Mouse (Mus musculus) forebrain, embryonic 12.5 days (tissue): ENCODE results near the gene Gmpr. TPM values are rescaled to one million over a fixed set of nuclear protein-coding genes. Genes with fewer than 3 reads are reported as not detected.

Experiments used
- ATAC-seq: fragments of 200-750 bp; cut with Nextera tagmentation; 2 replicates; pipeline ENCODE4 v1.8.0; 2017; ENCODE audit warnings: moderate TSS enrichment; ENCODE audit not compliant: low FRiP score
- H3K27ac ChIP-seq: fragments of 300-500 bp; sonication (generic); 2 replicates; pipeline ENCODE4 v1.5.1; 2016; ENCODE audit warnings: mild to moderate bottlenecking
- H3K27me3 ChIP-seq: fragments of 300-500 bp; sonication (generic); 2 replicates; pipeline ENCODE4 v1.6.1; 2016; ENCODE audit warnings: mild to moderate bottlenecking
- H3K36me3 ChIP-seq: fragments of 300-500 bp; sonication (generic); replicated peaks from 2 replicates; pipeline ENCODE4 v1.6.1; 2016; ENCODE audit warnings: mild to moderate bottlenecking
- H3K4me1 ChIP-seq: fragments of 300-500 bp; sonication (generic); 2 replicates; pipeline ENCODE4 v1.6.1; 2016
- H3K4me2 ChIP-seq: fragments of 300-500 bp; sonication (generic); 2 replicates; pipeline ENCODE4 v1.6.1; 2016; ENCODE audit warnings: mild to moderate bottlenecking, moderate library complexity
- H3K4me3 ChIP-seq: fragments of 300-500 bp; sonication (generic); replicated peaks from 2 replicates; pipeline ENCODE4 v1.5.1; 2016; ENCODE audit warnings: mild to moderate bottlenecking
- H3K9ac ChIP-seq: fragments of 300-500 bp; sonication (generic); 2 replicates; pipeline ENCODE4 v1.6.1; 2016; ENCODE audit warnings: mild to moderate bottlenecking
- H3K9me3 ChIP-seq: fragments of 300-500 bp; sonication (generic); 2 replicates; pipeline ENCODE4 v1.6.1; 2016
- WGBS: fragments of 180-500 bp; shearing (Covaris S2); methylation state at CpG from one replicate; pipeline ENCODE4 v1.1.7; 2016; 5-methylcytosine and 5-hydroxymethylcytosine counted together
- polyA plus RNA-seq: library from polyadenylated mRNA; unstranded; fragments of >200 nt; fragmentation: Nextera tagmentation; extraction: Ambion mirVana; gene quantifications from 2 replicates; pipeline ENCODE4 v1.2.1, GENCODE M21; 2016

Gmpr gene
- polyA plus RNA-seq, 1 experiment from 2014 or later: 14.4 TPM

DNA sequence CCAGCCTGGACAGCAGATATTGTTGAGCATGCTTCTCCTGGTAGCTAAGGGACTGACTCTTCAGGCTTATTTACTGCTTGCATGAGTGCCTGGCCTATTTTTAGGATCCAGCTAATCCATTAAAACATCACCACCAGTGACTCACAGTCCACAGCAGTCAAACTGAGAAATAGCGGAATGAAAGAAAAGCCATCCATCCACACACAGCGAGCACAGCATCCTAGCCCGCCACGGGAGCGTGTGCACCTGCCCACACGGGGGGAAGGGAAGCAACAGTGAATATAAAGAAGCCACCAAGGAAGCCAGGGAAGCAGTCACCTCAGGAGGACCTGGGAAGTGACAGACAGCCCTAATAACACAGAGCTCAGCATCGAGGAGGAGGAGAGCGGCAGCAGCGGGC is 54.8 kb downstream of the Gmpr start:
- peaks cover 10% of the 10 kb centered on the region for H3K4me1 ChIP-seq
- ATAC-seq: no peak
- H3K27me3 ChIP-seq: no peaks in the 10 kb centered on the region
- no peak overlapping the region for H3K4me3 ChIP-seq
- no peak overlapping the region for H3K4me2 ChIP-seq
- 0 out of 2 replicates have a peak, but pooled peaks cover 7% of the 10 kb centered on the region for H3K36me3 ChIP-seq
- 89% methylated on average over 9 of the region's 9 CpGs for WGBS
- H3K9ac ChIP-seq: no peak overlapping the region
- no peaks in the 10 kb centered on the region for H3K9me3 ChIP-seq
- H3K27ac ChIP-seq: no peak overlapping the region

GRCm38 (mm10) chr13:45564946-45565345 is 57.7 kb downstream of the Gmpr start:
- 77% methylated on average over 4 of the region's 4 CpGs for WGBS
- peaks cover 5% of the 10 kb centered on the region; the same call in 1 of the 2 replicates for H3K4me1 ChIP-seq
- no peak for ATAC-seq
- H3K9ac ChIP-seq: no peak overlapping the region
- 0 out of 2 replicates have a peak, but pooled peaks cover 7% of the 10 kb centered on the region for H3K36me3 ChIP-seq
- no peak overlapping the region for H3K4me2 ChIP-seq
- H3K9me3 ChIP-seq: no peaks in the 10 kb centered on the region
- no peak overlapping the region for H3K27ac ChIP-seq
- no peaks in the 10 kb centered on the region for H3K27me3 ChIP-seq
- no peak overlapping the region for H3K4me3 ChIP-seq

DNA sequence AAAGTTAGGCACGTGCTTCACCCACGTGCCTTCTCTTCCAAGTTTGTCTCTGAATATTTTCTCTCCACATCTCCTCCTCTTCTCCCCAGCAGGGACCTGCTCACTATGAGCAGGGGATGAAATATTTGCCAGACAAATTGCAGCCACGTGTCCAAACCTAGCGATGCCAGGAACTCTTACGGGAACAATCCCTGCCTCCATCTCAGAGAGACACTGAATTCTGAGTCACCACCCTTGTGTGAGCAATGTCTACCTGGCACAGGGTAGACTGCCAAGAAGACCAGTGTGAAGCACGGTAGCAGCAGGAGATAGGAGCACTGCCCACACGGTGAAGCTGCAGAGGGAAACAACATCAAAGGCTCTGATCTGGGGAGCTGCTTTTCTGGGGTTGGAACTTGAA is 62.7 kb downstream of the Gmpr start:
- 86% methylated on average over 7 of the region's 7 CpGs for WGBS
- H3K9ac ChIP-seq: no peak overlapping the region

DNA sequence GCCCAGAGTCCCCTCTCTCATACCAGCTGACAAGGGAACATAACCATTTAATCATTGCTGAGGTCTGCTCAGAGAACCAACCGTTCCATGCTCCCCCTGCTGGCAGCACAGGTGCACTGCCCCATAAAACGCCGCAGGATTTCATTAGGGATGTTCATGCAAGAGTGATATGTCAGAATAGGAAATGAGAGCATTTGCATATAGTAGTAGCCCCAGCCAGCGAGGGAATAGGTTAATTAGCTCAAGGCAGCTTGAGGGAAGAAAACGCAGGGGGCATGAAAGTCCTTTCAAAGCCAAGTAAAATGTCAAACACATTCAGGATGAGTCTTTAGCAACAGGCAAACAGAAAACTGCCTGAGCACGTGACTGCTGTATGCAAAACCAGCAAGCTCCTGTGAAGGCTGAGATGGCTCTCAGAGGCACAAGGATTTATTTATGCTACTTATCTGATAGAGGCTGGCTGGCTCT is 64.6 kb downstream of the Gmpr start:
- H3K4me2 ChIP-seq: peak overlapping the region; percentile 19

More for the DNA sequence above, 62.7 kb downstream of the Gmpr start:
- H3K4me2 ChIP-seq: no peak overlapping the region
- no peak overlapping the region for H3K27ac ChIP-seq
- H3K4me1 ChIP-seq: peaks cover 8% of the 10 kb centered on the region; the same call in 1 of the 2 replicates
- ATAC-seq: no peak
- no peaks in the 10 kb centered on the region for H3K27me3 ChIP-seq
- H3K9me3 ChIP-seq: no peaks in the 10 kb centered on the region
- H3K36me3 ChIP-seq: 0 out of 2 replicates have a peak, but pooled peaks cover 7% of the 10 kb centered on the region
- H3K4me3 ChIP-seq: no peak overlapping the region

DNA sequence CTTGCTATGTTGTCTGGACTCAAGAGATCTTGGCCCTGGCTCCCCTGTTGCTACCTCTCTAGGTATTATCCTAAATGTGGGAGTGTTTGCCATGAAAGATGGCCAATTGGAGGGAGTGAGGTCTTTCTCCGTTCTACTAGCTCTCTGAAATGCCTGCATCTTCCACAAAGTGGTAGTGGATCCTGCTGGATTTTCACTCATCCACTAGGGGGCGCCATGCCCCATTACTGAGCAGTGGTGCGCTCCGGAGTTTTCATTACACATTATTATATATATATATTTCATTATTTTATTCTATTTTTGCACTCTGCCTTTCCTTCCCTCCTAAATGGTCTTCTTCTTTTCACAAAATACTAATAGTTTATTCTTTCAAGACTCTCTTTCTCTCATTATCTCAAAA is 65.5 kb downstream of the Gmpr start:
- Histone ChIP-seq H3K4me2 (no peak overlapping the region), H3K9ac (no peak overlapping the region)
- WGBS: 29% methylated on average over 4 of the region's 4 CpGs

More for the DNA sequence above, 64.6 kb downstream of the Gmpr start:
- H3K4me1 ChIP-seq: peaks cover 8% of the 10 kb centered on the region; the same call in 1 of the 2 replicates
- no peaks in the 10 kb centered on the region for H3K9me3 ChIP-seq
- 0 out of 2 replicates have a peak, but pooled peaks cover 2% of the 10 kb centered on the region for H3K36me3 ChIP-seq
- no peak overlapping the region for H3K27ac ChIP-seq
- H3K27me3 ChIP-seq: no peaks in the 10 kb centered on the region
- no peak overlapping the region for H3K9ac ChIP-seq
- ATAC-seq: peak; percentile 79
- WGBS: under 1% methylated on average over 6 of the region's 6 CpGs
- H3K4me3 ChIP-seq: no peak overlapping the region

DNA sequence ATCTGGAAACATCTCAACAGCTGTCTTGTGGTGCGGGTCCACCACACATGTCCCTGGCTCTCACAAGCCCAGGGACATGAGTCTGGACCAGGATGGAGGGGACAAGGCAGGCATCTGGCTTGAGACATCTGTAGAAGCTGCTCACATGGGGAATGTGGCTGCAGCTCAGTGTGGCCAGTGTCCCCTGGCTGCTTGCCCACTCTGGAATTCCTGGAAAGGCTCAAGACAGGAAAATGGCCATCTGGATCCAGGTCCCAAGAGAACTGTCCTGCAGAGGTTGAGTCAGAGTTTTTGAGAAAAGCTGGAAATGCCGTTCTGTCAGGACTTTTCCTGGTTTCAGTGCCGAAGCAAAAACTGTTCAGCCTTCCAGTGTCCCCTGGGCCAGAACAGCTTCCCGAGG is 68.9 kb downstream of the Gmpr start:
- Histone ChIP-seq H3K9me3 (no peaks in the 10 kb centered on the region), H3K36me3 (no peaks in the 10 kb centered on the region), H3K4me2 (no peak overlapping the region), H3K4me3 (no peak overlapping the region), H3K27ac (no peak overlapping the region), H3K27me3 (no peaks in the 10 kb centered on the region), H3K4me1 (peaks cover 8% of the 10 kb centered on the region; the same call in 1 of the 2 replicates), H3K9ac (no peak overlapping the region)
- WGBS: 91% methylated on average over 4 of the region's 4 CpGs
- no peak for ATAC-seq

More for the DNA sequence above, 65.5 kb downstream of the Gmpr start:
- peaks cover 8% of the 10 kb centered on the region; the same call in 1 of the 2 replicates for H3K4me1 ChIP-seq
- no peak for ATAC-seq
- H3K27ac ChIP-seq: no peak overlapping the region
- no peaks in the 10 kb centered on the region for H3K27me3 ChIP-seq
- H3K36me3 ChIP-seq: no peaks in the 10 kb centered on the region
- H3K4me3 ChIP-seq: no peak overlapping the region
- no peaks in the 10 kb centered on the region for H3K9me3 ChIP-seq

DNA sequence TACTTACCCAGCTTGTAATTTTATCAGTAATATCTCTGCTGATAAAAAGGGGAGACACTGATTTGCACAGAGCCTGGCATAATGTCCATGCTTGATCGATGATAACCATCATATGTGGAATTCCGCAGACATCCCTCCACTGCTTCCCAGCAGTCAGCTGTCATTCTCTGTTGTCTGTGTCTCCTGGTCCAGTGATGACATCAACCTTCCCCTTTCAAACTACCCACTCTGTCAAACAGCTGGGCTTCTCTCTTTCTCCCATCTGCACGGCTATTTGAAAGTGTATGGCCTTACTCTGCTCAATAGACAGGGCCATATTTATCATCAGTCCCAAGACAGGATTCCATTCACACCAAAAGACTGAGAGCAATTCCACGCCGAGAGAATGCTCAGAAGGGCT is 70.1 kb downstream of the Gmpr start:
- no peaks in the 10 kb centered on the region for H3K36me3 ChIP-seq
- H3K4me1 ChIP-seq: no peaks in the 10 kb centered on the region
- H3K9ac ChIP-seq: no peak overlapping the region
- H3K27ac ChIP-seq: no peak overlapping the region
- H3K9me3 ChIP-seq: no peaks in the 10 kb centered on the region
- H3K4me2 ChIP-seq: no peak overlapping the region
- H3K4me3 ChIP-seq: no peak overlapping the region
- WGBS: 70% methylated on average over 5 of the region's 5 CpGs
- ATAC-seq: no peak
- H3K27me3 ChIP-seq: no peaks in the 10 kb centered on the region

DNA sequence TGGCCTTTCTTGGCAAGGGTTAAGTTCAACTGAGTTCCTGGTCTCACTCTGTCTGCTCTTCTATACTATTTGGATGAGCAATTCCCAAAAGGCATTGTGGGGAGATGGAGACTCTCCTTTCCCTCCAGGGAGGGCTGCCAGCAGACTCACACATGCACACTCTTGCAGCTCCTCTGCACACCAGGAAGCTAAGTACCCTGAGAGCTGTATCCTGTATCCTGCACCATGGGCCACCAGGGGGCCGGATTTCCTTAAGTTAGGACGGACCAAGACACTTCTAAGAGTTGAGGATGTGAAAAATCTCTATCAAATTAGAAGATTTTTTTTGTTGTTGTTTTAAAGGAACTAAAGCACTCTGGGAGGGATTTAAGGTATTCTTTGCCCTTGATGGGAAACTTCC is 70.5 kb downstream of the Gmpr start:
- Histone ChIP-seq H3K9me3 (no peaks in the 10 kb centered on the region), H3K4me1 (no peaks in the 10 kb centered on the region), H3K9ac (no peak overlapping the region), H3K4me2 (no peak overlapping the region), H3K4me3 (no peak overlapping the region), H3K27me3 (no peaks in the 10 kb centered on the region), H3K36me3 (no peaks in the 10 kb centered on the region), H3K27ac (no peak overlapping the region)
- no peak for ATAC-seq
- 47% methylated on average over 2 of the region's 2 CpGs for WGBS

GRCm38 (mm10) chr13:45579751-45580150 is 72.5 kb downstream of the Gmpr start:
- no peak overlapping the region for H3K4me2 ChIP-seq
- no peak overlapping the region for H3K4me3 ChIP-seq
- no peak for ATAC-seq
- 95% methylated on average over 3 of the region's 3 CpGs for WGBS
- no peaks in the 10 kb centered on the region for H3K36me3 ChIP-seq
- no peaks in the 10 kb centered on the region for H3K4me1 ChIP-seq
- H3K9me3 ChIP-seq: no peaks in the 10 kb centered on the region
- H3K27me3 ChIP-seq: no peaks in the 10 kb centered on the region
- H3K27ac ChIP-seq: no peak overlapping the region
- no peak overlapping the region for H3K9ac ChIP-seq

DNA sequence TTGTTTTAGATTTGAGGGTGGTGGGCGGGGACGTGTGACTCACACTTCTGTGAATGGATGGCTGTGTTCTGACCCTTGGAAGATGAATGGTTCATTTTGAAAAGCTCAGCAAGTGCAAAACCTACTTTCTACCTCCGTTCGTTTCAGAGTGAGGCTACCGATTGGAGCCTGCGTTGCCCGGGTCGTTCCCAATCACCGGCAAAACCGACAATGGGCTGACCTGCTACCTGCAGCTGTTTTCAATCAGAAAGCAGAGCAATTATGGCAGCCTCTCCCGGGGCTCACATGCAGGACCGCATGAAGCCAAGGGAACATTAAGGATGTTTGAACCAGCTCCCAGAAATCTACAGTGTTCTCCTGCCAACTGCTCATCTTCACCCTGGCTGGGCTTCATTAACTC is 75.0 kb downstream of the Gmpr start:
- 73% methylated on average over 12 of the region's 12 CpGs for WGBS
- ATAC-seq: no peak
- H3K4me3 ChIP-seq: no peak overlapping the region

GRCm38 (mm10) chr13:45583061-45583460 is 75.8 kb downstream of the Gmpr start:
- no peak for ATAC-seq
- Histone ChIP-seq H3K36me3 (no peaks in the 10 kb centered on the region), H3K27ac (no peak overlapping the region), H3K4me3 (no peak overlapping the region), H3K9ac (no peak overlapping the region), H3K4me1 (no peaks in the 10 kb centered on the region), H3K27me3 (no peaks in the 10 kb centered on the region), H3K4me2 (no peak overlapping the region), H3K9me3 (no peaks in the 10 kb centered on the region)
- WGBS: 88% methylated on average over 5 of the region's 5 CpGs

More for the DNA sequence above, 75.0 kb downstream of the Gmpr start:
- H3K4me1 ChIP-seq: no peaks in the 10 kb centered on the region
- no peak overlapping the region for H3K27ac ChIP-seq
- no peaks in the 10 kb centered on the region for H3K36me3 ChIP-seq
- no peaks in the 10 kb centered on the region for H3K9me3 ChIP-seq
- H3K27me3 ChIP-seq: no peaks in the 10 kb centered on the region
- H3K4me2 ChIP-seq: no peak overlapping the region
- no peak overlapping the region for H3K9ac ChIP-seq

GRCm38 (mm10) chr13:45590898-45591297 is 83.7 kb downstream of the Gmpr start:
- ATAC-seq: no peak
- Histone ChIP-seq H3K9ac (no peak overlapping the region), H3K4me2 (no peak overlapping the region), H3K27ac (no peak overlapping the region), H3K9me3 (no peaks in the 10 kb centered on the region), H3K36me3 (no peaks in the 10 kb centered on the region), H3K27me3 (no peaks in the 10 kb centered on the region), H3K4me1 (no peaks in the 10 kb centered on the region), H3K4me3 (no peak overlapping the region)

GRCm38 (mm10) chr13:45593914-45594313 is 86.7 kb downstream of the Gmpr start:
- H3K4me1 ChIP-seq: no peaks in the 10 kb centered on the region
- H3K4me2 ChIP-seq: no peak overlapping the region
- 59% methylated on average over 1 of the region's 1 CpGs for WGBS
- no peak overlapping the region for H3K9ac ChIP-seq
- H3K36me3 ChIP-seq: no peaks in the 10 kb centered on the region
- H3K27me3 ChIP-seq: no peaks in the 10 kb centered on the region
- no peak overlapping the region for H3K27ac ChIP-seq
- H3K9me3 ChIP-seq: no peaks in the 10 kb centered on the region
- ATAC-seq: no peak
- H3K4me3 ChIP-seq: no peak overlapping the region
